Mouse (Mus musculus) kidney, postnatal 4 days (tissue): Measurements from ENCODE around the gene As3mt.

Source experiments
- DNase-seq, 2 experiments: peaks; one replicate each; pipeline ENCODE4 v3.0.0; 2021; ENCODE audit warnings: mixed read lengths in 2 of 2

As3mt gene

DNA sequence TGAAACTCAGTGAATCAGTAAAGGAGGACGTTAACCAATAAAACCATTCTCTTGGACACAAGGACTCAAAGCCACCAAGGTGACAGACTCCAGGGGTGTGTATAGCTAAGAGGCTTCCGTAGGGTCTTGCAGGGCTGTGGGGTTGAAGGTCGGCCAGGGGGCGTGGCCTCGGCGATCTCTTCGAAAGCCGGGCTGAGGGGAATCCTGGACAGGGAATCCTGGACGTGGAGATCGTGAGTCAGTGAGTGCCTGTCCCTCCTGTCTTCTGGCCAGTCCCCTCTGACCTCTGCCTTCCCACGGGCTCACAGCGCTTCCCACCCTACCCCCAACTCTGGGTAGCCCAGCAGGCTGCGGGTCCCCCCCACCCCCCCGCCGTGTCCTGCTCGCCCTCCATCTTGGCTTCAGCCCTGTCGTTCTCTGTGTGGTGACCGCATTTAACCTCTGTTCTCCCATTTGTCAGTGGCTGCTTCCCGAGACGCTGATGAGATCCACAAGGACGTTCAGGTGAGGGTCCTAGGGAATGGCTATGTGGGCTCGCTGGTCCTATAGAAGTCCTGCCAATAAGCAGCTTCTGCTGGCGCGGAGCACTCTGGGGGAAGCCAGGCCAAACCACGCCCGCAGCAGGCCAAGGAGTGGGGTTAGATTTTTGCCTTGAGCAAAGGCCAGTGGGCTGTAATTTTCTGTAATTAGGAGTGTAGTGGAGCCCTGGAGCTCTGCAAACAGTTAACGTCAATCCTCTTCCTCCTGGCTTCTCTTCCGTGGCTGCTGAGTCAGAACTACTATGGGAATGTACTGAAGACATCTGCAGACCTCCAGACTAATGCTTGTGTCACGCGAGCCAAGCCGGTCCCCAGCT lies at the start of gene As3mt:
TSS of gene As3mt (plus strand) at position 163 of the 856 bp plus-strand sequence.
- DNase-seq, result peak; percentile 88 to 93

DNA sequence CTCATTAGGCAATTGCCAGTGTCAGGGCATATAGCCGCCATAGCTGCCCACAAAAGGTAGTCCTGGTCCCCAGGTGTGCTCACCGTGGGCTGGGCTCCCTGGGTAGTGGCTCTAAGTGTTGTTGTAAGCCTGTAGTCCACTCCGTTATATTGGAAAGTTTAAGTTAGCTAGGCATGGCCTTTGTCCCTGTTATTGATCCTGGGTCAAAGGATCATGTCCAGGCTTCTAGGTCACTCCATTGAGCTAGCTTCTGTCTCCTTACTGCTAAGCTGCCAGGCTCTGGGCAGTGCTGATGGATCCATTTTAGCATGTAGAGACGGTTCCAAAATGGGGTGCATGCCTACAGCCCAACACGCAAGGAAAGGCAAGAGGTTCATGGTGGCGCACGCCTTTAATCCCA lies 48.9 kb upstream of the As3mt start:
- no peak for DNase-seq

DNA sequence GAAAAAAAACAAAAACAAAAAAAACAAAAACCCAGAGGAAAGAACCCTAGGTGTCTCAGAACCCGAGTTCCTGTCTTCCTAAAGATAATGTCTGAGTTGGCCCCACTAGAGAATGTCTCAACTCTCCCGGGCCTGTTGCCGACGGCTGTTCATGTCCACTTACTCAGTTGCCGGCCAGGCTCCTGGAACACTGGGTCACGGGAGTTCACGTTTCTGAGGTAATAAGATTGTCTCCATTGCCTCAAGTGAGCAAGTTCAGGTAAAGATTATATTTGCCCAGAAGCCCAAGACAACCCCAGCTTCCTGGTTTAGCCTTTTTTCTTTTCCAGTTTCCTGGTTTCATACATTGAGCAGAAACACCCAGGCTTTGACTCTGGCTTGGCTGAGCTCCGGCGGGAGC lies 48.4 kb upstream of the As3mt start:
- DNase-seq, result no peak

- DNase-seq, result peak in 1 of 2 experiments; percentile 45
Measured at GRCm38 (mm10) chr19:46661511-46661910, 45.7 kb upstream of the As3mt start.

GRCm38 (mm10) chr19:46662214-46662613 lies 45.0 kb upstream of the As3mt start:
- no peak for DNase-seq

- no peak for DNase-seq
Measured at GRCm38 (mm10) chr19:46662784-46663183, 44.5 kb upstream of the As3mt start.

- no peak for DNase-seq
Measured at GRCm38 (mm10) chr19:46665474-46665873, 41.8 kb upstream of the As3mt start.

DNA sequence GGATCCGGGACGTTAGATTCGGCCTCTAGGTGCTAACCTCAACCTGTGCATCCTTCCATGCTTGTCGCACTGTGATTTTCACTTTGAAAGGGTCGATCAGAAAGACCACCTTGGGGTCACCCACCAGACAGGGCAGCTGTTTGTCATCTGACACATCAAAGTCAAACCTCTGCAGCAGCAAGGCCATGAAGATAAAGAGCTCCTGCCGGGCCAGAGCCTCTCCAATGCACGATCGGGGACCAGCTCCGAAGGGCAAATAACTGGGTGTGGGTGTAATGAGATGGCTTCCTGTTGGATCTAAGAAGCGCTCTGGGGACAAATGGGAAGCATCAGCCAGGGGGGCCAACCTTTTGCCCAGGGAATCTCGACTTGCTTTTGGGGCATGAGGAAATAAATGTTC lies 40.0 kb upstream of the As3mt start:
- DNase-seq, result no peak

- DNase-seq, result no peak
Measured at GRCm38 (mm10) chr19:46668263-46668662, 39.0 kb upstream of the As3mt start.

DNA sequence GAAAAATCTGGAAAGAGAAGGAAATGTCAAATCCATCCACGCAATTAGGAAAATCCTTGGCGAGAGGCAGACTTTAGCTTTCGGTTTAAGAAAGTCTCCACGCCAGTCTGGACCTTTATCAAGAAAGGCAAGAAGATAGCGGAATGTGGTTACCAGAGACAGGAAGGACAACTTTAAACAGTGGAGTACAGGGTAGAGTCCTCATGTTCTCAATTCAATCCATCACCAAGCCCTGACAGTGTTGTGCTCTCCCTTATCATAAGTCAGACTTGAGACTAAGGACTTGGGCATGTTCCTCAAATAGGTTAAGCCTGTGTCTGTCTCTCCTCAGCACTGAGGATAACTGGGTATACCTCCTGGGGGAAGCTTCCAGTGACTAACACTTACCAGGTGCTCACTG lies 37.5 kb upstream of the As3mt start:
- DNase-seq, result no peak

DNA sequence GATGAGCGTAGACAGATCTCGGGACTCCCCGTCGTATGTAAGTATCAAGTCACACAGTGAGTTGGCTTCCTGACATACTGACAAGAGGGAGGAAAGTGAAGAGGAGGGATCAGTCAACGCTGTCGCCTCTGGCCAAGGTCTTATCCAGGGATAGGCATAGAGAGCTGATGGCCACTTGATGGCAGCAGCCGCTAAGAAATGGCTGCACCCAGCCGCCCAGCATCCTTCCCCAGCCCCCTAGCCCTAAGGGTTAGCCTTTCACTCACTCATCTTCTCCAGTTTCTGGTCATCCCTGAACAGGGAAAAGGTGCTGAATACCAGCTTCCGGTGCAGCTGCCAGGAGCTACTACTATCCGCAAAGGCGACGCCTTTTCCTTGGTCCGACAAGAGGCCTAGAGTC lies 36.6 kb upstream of the As3mt start:
- DNase-seq, result peak; percentile 78 to 80

- no peak for DNase-seq
Measured at GRCm38 (mm10) chr19:46672766-46673418, 34.4 kb upstream of the As3mt start, which contains the start of gene Cyp17a1. Gene Cyp17a1 (minus strand): TSS chr19:46673172.

GRCm38 (mm10) chr19:46675641-46676040 lies 31.6 kb upstream of the As3mt start:
- DNase-seq, result no peak

- DNase-seq, result no peak
Measured at GRCm38 (mm10) chr19:46679720-46680383, 27.4 kb upstream of the As3mt start.

DNA sequence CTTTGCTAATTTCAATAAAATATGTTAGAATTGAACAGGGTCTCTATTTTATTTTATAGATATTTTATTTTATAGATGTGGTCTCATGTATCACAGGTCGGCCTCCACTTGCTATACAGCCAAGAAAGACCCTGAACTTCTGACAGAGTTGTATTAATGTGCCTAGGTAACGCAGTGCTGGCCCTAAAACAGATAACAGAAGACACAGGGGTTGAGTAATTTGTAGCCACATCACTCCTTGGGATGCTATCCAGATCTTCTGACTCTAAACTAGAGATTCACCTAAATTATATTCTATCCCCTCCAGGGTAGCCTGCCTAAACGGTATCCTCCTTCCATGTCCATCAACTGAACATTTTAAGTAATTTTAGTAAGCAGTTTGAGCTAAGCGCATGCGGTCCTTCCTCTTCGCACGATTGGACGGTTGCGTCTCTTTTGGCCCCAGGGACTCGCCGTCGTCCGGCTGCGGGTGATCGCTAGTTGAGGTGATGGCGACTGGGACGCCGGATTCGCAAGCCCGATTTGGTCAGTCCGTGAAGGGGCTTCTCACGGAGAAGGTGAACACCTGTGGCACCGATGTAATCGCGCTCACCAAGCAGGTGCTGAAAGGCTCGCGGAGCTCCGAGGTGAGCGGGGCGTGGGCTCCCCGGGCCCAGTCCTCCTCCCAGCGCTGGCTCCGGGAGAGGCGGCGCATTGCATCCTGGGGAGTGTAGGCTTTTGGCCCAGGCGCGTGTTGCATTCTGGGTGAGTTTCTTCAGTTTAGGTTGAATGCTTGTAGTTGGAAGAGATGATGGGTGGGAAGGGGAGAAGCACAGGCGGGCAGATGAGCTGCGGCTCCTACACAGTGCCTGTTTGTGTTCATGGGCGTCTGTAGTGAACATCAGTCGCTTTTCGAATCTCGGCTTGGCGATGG lies 17.5 kb upstream of the As3mt start, which contains the start of gene Borcs7:
TSS of gene Borcs7 (plus strand) at position 447 of the 913 bp plus-strand sequence.
- peak; percentile 89 to 93 for DNase-seq

GRCm38 (mm10) chr19:46690387-46690786 lies 16.9 kb upstream of the As3mt start:
- DNase-seq, result no peak

- no peak for DNase-seq
Measured at GRCm38 (mm10) chr19:46691078-46691477, 16.2 kb upstream of the As3mt start.

DNA sequence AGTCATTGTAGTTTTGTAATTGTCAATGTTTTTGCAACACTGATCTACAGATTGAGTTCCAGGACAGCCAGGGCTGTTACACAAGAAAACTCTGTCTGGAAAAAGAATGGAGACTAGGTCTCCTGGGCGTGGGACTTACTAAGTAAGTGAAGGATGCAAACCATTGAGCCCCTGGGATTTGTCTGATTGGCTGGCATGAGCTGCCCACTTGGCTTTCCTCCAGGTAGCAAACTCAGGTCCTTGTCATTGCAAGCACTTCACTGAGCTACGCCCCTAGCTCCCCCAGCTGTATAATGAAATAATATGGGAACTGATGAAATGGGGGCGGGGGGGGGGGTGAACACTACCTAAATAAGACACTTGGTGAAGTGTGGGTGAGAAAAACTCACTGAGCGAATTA lies 14.1 kb upstream of the As3mt start:
- no peak for DNase-seq

- DNase-seq, result no peak
Measured at GRCm38 (mm10) chr19:46696482-46696881, 10.8 kb upstream of the As3mt start.

- DNase-seq, result no peak
Measured at GRCm38 (mm10) chr19:46696943-46697342, 10.3 kb upstream of the As3mt start.

GRCm38 (mm10) chr19:46697840-46698517 lies 9.3 kb upstream of the As3mt start:
- no peak for DNase-seq

- no peak for DNase-seq
Measured at GRCm38 (mm10) chr19:46699011-46699481, 8.2 kb upstream of the As3mt start.
